Comparison of ENCODE assay signal across 11 mouse cellular contexts in genomic region chr17:45974461-45974860, GRCm38 (mm10). TPM values are rescaled to one million over a fixed set of nuclear protein-coding genes. Genes with fewer than 3 reads are reported as not detected.
A peak's percentile ranks its signal among the peaks of the same experiment; 100 is the strongest.
DNase-seq lines count a peak whose midpoint lies in the region; ATAC-seq lines count a peak whose summit lies in the region.
"Had no signal": no experiment of that assay in that cellular context is flagged by ENCODE, and none has a peak within 500 bp of the region (broad histone marks: within the 10 kb centered on the region; RNA-seq: fewer than 3 reads in every experiment).

No protein-coding gene starts in this region.

- H3K4me1 ChIP-seq in hindbrain, embryonic 11.5 days (replicated peaks; ENCODE audit: control insufficient read depth, insufficient read depth, low read length): no peaks in the 10 kb centered on the region
- no peaks in the 10 kb centered on the region for H3K4me1 ChIP-seq in hindbrain, embryonic 12.5 days
- H3K4me1 ChIP-seq in limb, embryonic 11.5 days (ENCODE audit: control insufficient read depth, insufficient read depth, low read length): peaks cover 5% of the 10 kb centered on the region; the same call in 1 of the 2 replicates
- H3K4me1 ChIP-seq: hindbrain, embryonic 13.5 days had no signal

- H3K4me2 ChIP-seq in hindbrain, embryonic 11.5 days (replicated peaks; ENCODE audit: low read depth, low read length): no peak overlapping the region
- no peak overlapping the region for H3K4me2 ChIP-seq in hindbrain, embryonic 12.5 days (replicated peaks)
- H3K4me2 ChIP-seq in limb, embryonic 11.5 days (ENCODE audit: low read depth, severe bottlenecking): no peak overlapping the region
- H3K4me2 ChIP-seq: hindbrain, embryonic 13.5 days had no signal

- DNase-seq in hindbrain, embryonic 11.5 days (ENCODE audit: low spot score): peak; percentile 19
- DNase-seq in embryo, embryonic 10 days (ENCODE audit: low spot score): peak; percentile 68
- peak; percentile 61 for DNase-seq in limb, embryonic 11.5 days (ENCODE audit: low spot score)
- DNase-seq in thymus, adult 18-20 months: peak; percentile 32 to 47
- no peak for DNase-seq in cerebellum, postnatal 10 days
- no peak for DNase-seq in Muller cell, postnatal 12 days (ENCODE audit: inconsistent ontology term)
- no peak for DNase-seq in layer of hippocampus, adult 11-12 months (ENCODE audit: low spot score)
- DNase-seq: adrenal gland, adult 2 months; gastrocnemius, postnatal 14 days had no signal

- H3K9me3 ChIP-seq in hindbrain, embryonic 11.5 days (ENCODE audit: control insufficient read depth, low read length): no peaks in the 10 kb centered on the region
- H3K9me3 ChIP-seq in hindbrain, embryonic 12.5 days (replicated peaks): no peaks in the 10 kb centered on the region
- H3K9me3 ChIP-seq in limb, embryonic 11.5 days (ENCODE audit: control insufficient read depth, low read length): no peaks in the 10 kb centered on the region
- H3K9me3 ChIP-seq: hindbrain, embryonic 13.5 days had no signal

- no peak for ATAC-seq in hindbrain, embryonic 11.5 days (ENCODE audit: low FRiP score)
- no peak for ATAC-seq in hindbrain, embryonic 12.5 days (ENCODE audit: low FRiP score)
- ATAC-seq in limb, embryonic 11.5 days (ENCODE audit: insufficient number of reproducible peaks, low FRiP score, low TSS enrichment, low read depth): peak; percentile 63; the same call in 1 of the 2 replicates

- no peak overlapping the region for H3K27ac ChIP-seq in hindbrain, embryonic 11.5 days (ENCODE audit: low read depth, low read length)
- no peak overlapping the region for H3K27ac ChIP-seq in hindbrain, embryonic 12.5 days
- H3K27ac ChIP-seq in limb, embryonic 11.5 days (replicated peaks; ENCODE audit: low read depth, low read length): no peak overlapping the region
- H3K27ac ChIP-seq: hindbrain, embryonic 13.5 days had no signal

- 63% methylated on average over 7 of the region's 7 CpGs for WGBS in hindbrain, embryonic 11.5 days
- WGBS in hindbrain, embryonic 12.5 days: 79% methylated on average over 7 of the region's 7 CpGs
- 28% methylated on average over 7 of the region's 7 CpGs for WGBS in limb, embryonic 11.5 days

- no peak overlapping the region for H3K4me3 ChIP-seq in hindbrain, embryonic 11.5 days (ENCODE audit: low read depth, low read length)
- H3K4me3 ChIP-seq in hindbrain, embryonic 12.5 days: no peak overlapping the region
- H3K4me3 ChIP-seq in limb, embryonic 11.5 days (ENCODE audit: low read depth, low read length): no peak overlapping the region
- H3K4me3 ChIP-seq: hindbrain, embryonic 13.5 days had no signal

- no peaks in the 10 kb centered on the region for H3K27me3 ChIP-seq in hindbrain, embryonic 11.5 days (ENCODE audit: control insufficient read depth, insufficient read depth, low read length)
- H3K27me3 ChIP-seq in hindbrain, embryonic 12.5 days: no peaks in the 10 kb centered on the region
- H3K27me3 ChIP-seq in limb, embryonic 11.5 days (ENCODE audit: control insufficient read depth, insufficient read depth, low read length): no peaks in the 10 kb centered on the region
- H3K27me3 ChIP-seq: hindbrain, embryonic 13.5 days had no signal

- no peaks in the 10 kb centered on the region for H3K36me3 ChIP-seq in hindbrain, embryonic 11.5 days (ENCODE audit: control insufficient read depth, insufficient read depth, low read length)
- H3K36me3 ChIP-seq in hindbrain, embryonic 12.5 days: no peaks in the 10 kb centered on the region
- H3K36me3 ChIP-seq in limb, embryonic 11.5 days (ENCODE audit: control insufficient read depth, insufficient read depth, low read length): no peaks in the 10 kb centered on the region
- H3K36me3 ChIP-seq: hindbrain, embryonic 13.5 days had no signal

- no peak overlapping the region for H3K9ac ChIP-seq in hindbrain, embryonic 11.5 days (ENCODE audit: low read depth, low read length)
- no peak overlapping the region for H3K9ac ChIP-seq in hindbrain, embryonic 12.5 days
- no peak overlapping the region for H3K9ac ChIP-seq in limb, embryonic 11.5 days (ENCODE audit: low read length)
- H3K9ac ChIP-seq: hindbrain, embryonic 13.5 days had no signal

RNA-seq across cellular contexts. Expression of gene Vegfa, which starts 57.7 kb away (rescaled TPM):
- polyA plus RNA-seq in hindbrain, embryonic 11.5 days (2014; fragmentation: Nextera tagmentation; extraction: Ambion mirVana): 2.6 and 6.2 TPM in 2 replicates
- 4.0 and 4.7 TPM in 2 replicates for polyA plus RNA-seq in hindbrain, embryonic 12.5 days (2016; fragmentation: Nextera tagmentation; extraction: Ambion mirVana)
- polyA plus RNA-seq in limb, embryonic 11.5 days (2014; fragmentation: Nextera tagmentation; extraction: Ambion mirVana): 3.3 and 4.0 TPM in 2 replicates

Comparison
In these comparisons a context has a peak if more than half of its experiments do, and no peak if none do; other contexts are left out.
1. DNase-seq: peak in hindbrain, embryonic 11.5 days (single experiment), embryo, embryonic 10 days (single experiment), limb, embryonic 11.5 days (single experiment) and thymus, adult 18-20 months (2 of 2); none in cerebellum, postnatal 10 days (0 of 2), Muller cell, postnatal 12 days (single experiment) and layer of hippocampus, adult 11-12 months (single experiment).